Mouse (Mus musculus) heart, embryonic 14.5 days (tissue): ENCODE data around the gene Ppme1. TPM values are rescaled to one million over a fixed set of nuclear protein-coding genes. Genes with fewer than 3 reads are reported as not detected.

Experiments
- ATAC-seq: fragments of 200-750 bp; cut with Nextera tagmentation; 2 replicates; pipeline ENCODE4 v1.8.0; 2017; ENCODE audit warnings: low read depth, moderate TSS enrichment; ENCODE audit not compliant: insufficient number of reproducible peaks, insufficient read depth, low FRiP score
- H3K27ac ChIP-seq, 2 experiments: fragments of 200-500 bp in 1 of 2; fragments of 300-500 bp in 1 of 2; sonication (generic) in 1 of 2; replicated peaks in 1 of 2; 2 replicates each; pipeline ENCODE4 v1.5.1; 2012 to 2014; ENCODE audit warnings: low read depth in 2 of 2, low read length in 2 of 2, control low read depth in 1 of 2, mild to moderate bottlenecking in 1 of 2, mixed read lengths in 1 of 2; ENCODE audit not compliant: control insufficient read depth in 1 of 2, insufficient read depth in 1 of 2
- H3K27me3 ChIP-seq: fragments of 300-500 bp; sonication (generic); 2 replicates; pipeline ENCODE4 v1.6.1; 2014; ENCODE audit warnings: mild to moderate bottlenecking, low read length, control low read depth; ENCODE audit not compliant: control insufficient read depth, insufficient read depth
- H3K36me3 ChIP-seq: fragments of 300-500 bp; sonication (generic); 2 replicates; pipeline ENCODE4 v1.6.1; 2014; ENCODE audit warnings: mild to moderate bottlenecking, control low read depth, low read length, mixed read lengths; ENCODE audit not compliant: control insufficient read depth, insufficient read depth
- H3K4me1 ChIP-seq, 2 experiments: fragments of 200-500 bp in 1 of 2; fragments of 300-500 bp in 1 of 2; sonication (generic) in 1 of 2; 2 replicates each; pipeline ENCODE4 v1.6.1; 2012 to 2014; ENCODE audit warnings: low read length in 2 of 2, control low read depth in 1 of 2, mixed read lengths in 1 of 2; ENCODE audit not compliant: control insufficient read depth in 2 of 2, insufficient read depth in 2 of 2
- H3K4me2 ChIP-seq: fragments of 300-500 bp; sonication (generic); 2 replicates; pipeline ENCODE4 v1.6.1; 2014; ENCODE audit warnings: mild to moderate bottlenecking, low read length
- H3K4me3 ChIP-seq, 2 experiments: fragments of 200-500 bp in 1 of 2; fragments of 300-500 bp in 1 of 2; sonication (generic) in 1 of 2; 2 replicates each; pipeline ENCODE4 v1.5.1; 2012 to 2014; ENCODE audit warnings: low read length in 2 of 2, mild to moderate bottlenecking in 2 of 2, control low read depth in 1 of 2, low read depth in 1 of 2, moderate library complexity in 1 of 2; ENCODE audit not compliant: control insufficient read depth in 1 of 2, insufficient read depth in 1 of 2
- H3K9ac ChIP-seq: fragments of 300-500 bp; sonication (generic); 2 replicates; pipeline ENCODE4 v1.6.1; 2014; ENCODE audit warnings: mild to moderate bottlenecking, low read length
- H3K9me3 ChIP-seq: fragments of 300-500 bp; sonication (generic); 2 replicates; pipeline ENCODE4 v1.6.1; 2016; ENCODE audit warnings: low read length, control low read depth; ENCODE audit not compliant: control insufficient read depth
- WGBS: fragments of 180-500 bp; shearing (Covaris S2); extraction: QIAGEN DNeasy Blood & Tissue Kit; methylation state at CpG from one replicate; pipeline ENCODE4 v1.1.7; 2014; 5-methylcytosine and 5-hydroxymethylcytosine counted together
- polyA plus RNA-seq: library from polyadenylated mRNA; unstranded; fragments of >200 nt; fragmentation: Nextera tagmentation; extraction: Ambion mirVana; gene quantifications from 2 replicates; pipeline ENCODE4 v1.2.1, GENCODE M21; 2014

Gene Ppme1
- polyA plus RNA-seq, result 54.7 and 57.5 TPM in 2 replicates

GRCm38 (mm10) chr7:100371495-100372451 is at the start of gene Ppme1, which contains the start of gene C2cd3:
Gene Ppme1 (minus strand): TSS chr7:100372307.
Gene C2cd3 (plus strand): TSS chr7:100372233.
- Histone ChIP-seq H3K9ac (peak within 1 kb of the TSS; percentile 79), H3K36me3 (peaks cover 29% of the 10 kb centered on the region), H3K27ac (peak within 1 kb of the TSS; percentile 94 to 95), H3K4me2 (peak within 1 kb of the TSS; percentile 79), H3K27me3 (no peaks in the 10 kb centered on the region), H3K4me3 (peak within 1 kb of the TSS; percentile 59 to 87), H3K9me3 (no peaks in the 10 kb centered on the region), H3K4me1 (peaks cover 0 to 15% of the 10 kb centered on the region in 2 experiments; a peak in 3 of 4 replicates)
- WGBS, result under 1% methylated on average over 54 of the region's 54 CpGs
- ATAC-seq, result peak; percentile 98

GRCm38 (mm10) chr7:100408684-100409083 is 36.6 kb upstream of the Ppme1 start:
- no peak overlapping the region for H3K9ac ChIP-seq
- H3K9me3 ChIP-seq, result no peaks in the 10 kb centered on the region
- no peak overlapping the region for H3K4me3 ChIP-seq
- H3K27me3 ChIP-seq, result no peaks in the 10 kb centered on the region
- no peak overlapping the region for H3K27ac ChIP-seq
- no peak overlapping the region for H3K4me2 ChIP-seq
- ATAC-seq, result no peak
- no peaks in the 10 kb centered on the region for H3K4me1 ChIP-seq
- peaks cover 87% of the 10 kb centered on the region for H3K36me3 ChIP-seq
- 89% methylated on average over 4 of the region's 4 CpGs for WGBS

DNA sequence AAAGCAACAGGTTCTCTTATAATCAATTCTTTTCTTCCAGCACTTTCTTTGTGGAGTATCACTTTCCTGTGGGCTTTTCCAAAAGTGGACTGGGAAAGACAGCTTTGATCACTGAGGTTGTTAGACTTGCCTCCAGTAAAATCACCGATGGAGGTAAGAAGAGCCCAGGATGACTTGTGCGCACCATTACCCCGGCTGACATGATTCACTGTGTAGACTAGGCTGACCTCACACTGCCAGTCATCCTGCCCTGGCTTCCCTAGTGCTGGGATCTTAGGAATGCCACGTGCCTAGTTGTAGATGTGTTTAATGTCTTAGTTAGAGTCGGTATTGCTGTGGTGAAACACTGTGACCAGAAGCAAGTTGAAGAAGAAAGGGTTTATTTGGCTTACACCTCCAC is 35.6 kb upstream of the Ppme1 start:
- H3K36me3 ChIP-seq, result peaks cover 87% of the 10 kb centered on the region
- WGBS, result 91% methylated on average over 5 of the region's 5 CpGs
- H3K4me1 ChIP-seq, result no peaks in the 10 kb centered on the region
- no peak overlapping the region for H3K4me2 ChIP-seq
- no peaks in the 10 kb centered on the region for H3K9me3 ChIP-seq
- H3K27ac ChIP-seq, result no peak overlapping the region
- no peak for ATAC-seq
- no peaks in the 10 kb centered on the region for H3K27me3 ChIP-seq
- no peak overlapping the region for H3K9ac ChIP-seq
- no peak overlapping the region for H3K4me3 ChIP-seq

- no peak overlapping the region for H3K4me2 ChIP-seq
- H3K27ac ChIP-seq, result no peak overlapping the region
- H3K4me1 ChIP-seq, result peaks cover 0 to 8% of the 10 kb centered on the region in 2 experiments; a peak in 2 of 4 replicates
- H3K4me3 ChIP-seq, result no peak overlapping the region
- H3K9me3 ChIP-seq, result no peaks in the 10 kb centered on the region
- peaks cover 68% of the 10 kb centered on the region for H3K36me3 ChIP-seq
- H3K9ac ChIP-seq, result no peak overlapping the region
- 89% methylated on average over 4 of the region's 4 CpGs for WGBS
- no peaks in the 10 kb centered on the region for H3K27me3 ChIP-seq
- ATAC-seq, result no peak
These were observed 30.6 kb upstream of the Ppme1 start for GRCm38 (mm10) chr7:100402715-100403114.

- ATAC-seq, result no peak
- Histone ChIP-seq H3K27ac (no peak overlapping the region), H3K4me1 (peaks cover 0 to 8% of the 10 kb centered on the region in 2 experiments; a peak in 2 of 4 replicates), H3K27me3 (no peaks in the 10 kb centered on the region), H3K4me2 (no peak overlapping the region), H3K4me3 (no peak overlapping the region), H3K36me3 (peaks cover 58% of the 10 kb centered on the region), H3K9me3 (no peaks in the 10 kb centered on the region), H3K9ac (no peak overlapping the region)
- WGBS, result 66% methylated on average over 4 of the region's 4 CpGs
These were observed 28.9 kb upstream of the Ppme1 start for GRCm38 (mm10) chr7:100400899-100401539.

DNA sequence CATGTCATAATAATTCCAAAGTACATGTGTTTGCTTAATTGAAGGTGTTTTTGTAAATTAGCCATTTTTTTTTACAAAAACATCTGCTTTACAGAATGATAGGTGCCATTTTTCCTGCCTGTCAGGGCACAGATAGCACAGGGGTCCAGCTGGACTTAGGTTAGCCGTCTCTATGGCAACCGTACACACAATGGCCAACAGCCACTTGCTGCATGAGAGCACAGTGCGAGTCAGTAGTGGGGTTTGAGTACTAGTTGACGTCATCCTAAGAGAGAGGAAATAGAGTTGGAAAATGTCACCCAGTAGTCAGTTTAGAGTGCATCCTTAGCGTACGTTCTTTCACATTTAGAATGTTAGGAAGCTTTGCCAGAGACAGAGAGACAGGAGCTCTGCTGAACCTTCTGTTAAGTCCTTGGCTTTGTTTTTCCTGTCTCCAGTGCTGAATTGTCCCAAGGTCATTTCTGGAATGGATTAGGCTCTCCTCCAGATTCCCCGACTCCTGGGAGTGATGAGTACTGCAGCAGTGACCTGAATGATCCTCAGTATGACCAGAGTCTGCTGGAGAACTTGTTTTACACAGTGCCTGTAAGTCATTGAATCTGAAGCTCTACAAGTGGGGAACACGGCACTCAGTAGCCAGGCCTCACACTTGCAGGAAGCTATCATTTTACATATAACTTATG is 27.3 kb upstream of the Ppme1 start:
- no peak overlapping the region for H3K9ac ChIP-seq
- H3K4me2 ChIP-seq, result no peak overlapping the region
- H3K27me3 ChIP-seq, result no peaks in the 10 kb centered on the region
- ATAC-seq, result no peak
- H3K36me3 ChIP-seq, result peaks cover 61% of the 10 kb centered on the region
- H3K4me1 ChIP-seq, result peaks cover 0 to 8% of the 10 kb centered on the region in 2 experiments; a peak in 2 of 4 replicates
- no peaks in the 10 kb centered on the region for H3K9me3 ChIP-seq
- H3K27ac ChIP-seq, result peak overlapping the region in 1 of 2 experiments; percentile 44; a peak in 2 of 4 replicates
- no peak overlapping the region for H3K4me3 ChIP-seq
- 33% methylated on average over 8 of the region's 8 CpGs for WGBS

- H3K36me3 ChIP-seq, result peaks cover 84% of the 10 kb centered on the region
- H3K9me3 ChIP-seq, result no peaks in the 10 kb centered on the region
- 79% methylated on average over 2 of the region's 2 CpGs for WGBS
- ATAC-seq, result no peak
- no peaks in the 10 kb centered on the region for H3K4me1 ChIP-seq
- no peak overlapping the region for H3K27ac ChIP-seq
- H3K4me3 ChIP-seq, result no peak overlapping the region
- no peak overlapping the region for H3K9ac ChIP-seq
- no peak overlapping the region for H3K4me2 ChIP-seq
- H3K27me3 ChIP-seq, result no peaks in the 10 kb centered on the region
These were observed 20.2 kb upstream of the Ppme1 start for GRCm38 (mm10) chr7:100392265-100392664.
